Mouse (Mus musculus): ENCODE measurements around the gene Golga7b. TPM values are rescaled to one million over a fixed set of nuclear protein-coding genes. Genes with fewer than 3 reads are reported as not detected.

Golga7b gene
- polyA plus RNA-seq, 1 experiment = 2.1 TPM

DNA sequence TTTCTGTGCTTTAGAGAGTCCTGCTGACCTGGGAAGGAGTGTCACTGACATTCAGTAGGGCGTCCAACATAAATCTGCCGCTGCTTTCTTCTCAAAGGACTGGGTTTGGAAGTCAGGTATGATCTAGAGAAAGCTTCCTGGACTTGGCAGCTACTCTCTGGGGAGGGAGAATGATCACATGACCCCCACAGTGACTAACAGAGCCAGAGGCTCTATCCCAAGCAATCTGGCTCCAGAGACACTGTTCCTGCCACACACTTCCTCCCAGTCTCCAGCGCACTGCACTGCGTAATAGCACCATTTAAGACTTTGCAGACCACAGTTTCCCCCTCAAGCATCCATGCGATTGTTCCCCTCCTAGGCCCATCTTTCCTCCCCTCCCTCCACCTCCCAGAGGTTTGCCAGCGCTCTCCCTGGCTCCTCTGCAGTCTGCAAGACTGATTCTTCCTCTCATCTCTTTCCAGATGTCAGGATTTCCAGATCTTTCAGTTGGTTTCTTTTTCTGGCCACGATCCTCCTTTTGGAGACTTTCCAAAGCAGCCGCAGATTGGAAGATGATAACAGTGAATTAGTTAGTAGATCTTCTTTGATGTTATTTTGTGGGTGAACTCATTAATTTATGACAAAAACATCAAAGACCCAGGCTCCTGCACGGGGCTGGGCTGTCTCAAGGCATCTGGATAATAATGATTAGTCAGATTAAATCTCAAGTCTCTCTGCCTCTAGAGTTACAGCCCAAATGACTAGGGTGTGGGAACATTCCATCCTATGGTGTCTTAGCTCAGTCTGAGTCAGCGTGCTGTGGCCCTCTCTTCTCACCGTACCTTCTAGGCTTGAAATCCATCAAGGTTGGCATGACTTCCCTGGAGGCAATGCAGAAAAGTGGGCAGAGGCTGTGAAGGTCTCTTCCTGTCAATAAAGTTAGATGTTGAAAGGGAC, 2.9 kb downstream of the Golga7b start:
- no peak for DNase-seq (ENCODE audit: low read depth)

DNA sequence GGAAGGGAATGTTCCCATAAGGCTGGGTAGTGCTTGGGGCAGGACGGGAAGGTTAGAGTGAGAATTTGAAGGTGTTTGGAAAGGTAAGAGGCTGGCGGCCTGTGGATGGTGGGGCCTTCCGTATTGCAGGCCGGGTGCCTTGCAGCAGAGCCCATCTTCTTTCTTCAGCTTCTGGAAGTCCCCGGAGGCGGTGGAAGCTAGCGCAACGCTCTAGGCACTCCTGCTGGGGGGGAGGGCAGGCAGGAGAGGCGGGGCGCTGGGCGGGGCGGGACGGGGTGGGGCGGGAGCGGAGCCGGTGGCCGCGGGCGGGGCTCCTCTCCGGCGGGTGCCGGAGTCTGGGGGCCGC, 8.0 kb downstream of the Golga7b start:
- no peak for DNase-seq (ENCODE audit: low read depth)

DNA sequence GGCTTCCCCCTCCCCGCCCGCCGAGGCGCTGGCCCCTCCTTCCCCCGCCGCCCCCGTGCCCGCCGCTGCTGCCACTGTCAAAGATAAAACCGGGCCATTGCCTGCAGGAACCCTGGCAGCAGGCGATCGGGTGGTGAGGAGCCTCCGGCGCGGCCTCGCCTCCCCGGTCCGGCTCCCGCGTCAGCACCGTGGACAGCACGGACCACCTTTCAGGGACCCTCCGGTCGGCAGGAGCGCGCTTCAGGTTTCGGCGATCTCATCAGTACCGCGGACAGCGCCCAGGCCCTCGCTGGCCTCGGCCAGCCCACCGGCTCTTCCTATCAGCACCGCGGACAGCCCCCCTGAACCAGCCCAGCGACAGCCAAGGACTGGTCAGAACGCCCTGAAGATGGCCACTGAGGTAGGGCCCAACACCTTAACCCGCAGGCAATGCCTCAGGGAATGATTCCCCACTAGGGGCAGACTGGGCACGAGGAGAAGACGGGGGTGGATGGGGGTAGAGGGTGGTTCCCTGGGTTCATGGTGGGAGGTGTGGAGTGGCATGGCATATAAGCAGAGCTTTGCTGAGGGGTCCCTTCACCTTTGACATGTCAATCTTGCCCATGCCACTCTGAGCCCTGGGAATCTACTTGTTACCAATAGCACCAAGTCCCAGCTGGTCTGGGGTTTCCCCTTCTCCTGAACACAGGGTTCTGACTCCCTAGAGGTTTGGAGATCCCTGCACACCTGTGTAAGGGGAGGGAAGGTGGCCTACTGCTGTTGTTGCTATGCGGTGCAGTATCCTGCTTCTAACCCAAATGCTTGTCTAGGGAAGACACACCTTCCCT, 8.6 kb downstream of the Golga7b start:
- DNase-seq (ENCODE audit: low read depth) = no peak

DNA sequence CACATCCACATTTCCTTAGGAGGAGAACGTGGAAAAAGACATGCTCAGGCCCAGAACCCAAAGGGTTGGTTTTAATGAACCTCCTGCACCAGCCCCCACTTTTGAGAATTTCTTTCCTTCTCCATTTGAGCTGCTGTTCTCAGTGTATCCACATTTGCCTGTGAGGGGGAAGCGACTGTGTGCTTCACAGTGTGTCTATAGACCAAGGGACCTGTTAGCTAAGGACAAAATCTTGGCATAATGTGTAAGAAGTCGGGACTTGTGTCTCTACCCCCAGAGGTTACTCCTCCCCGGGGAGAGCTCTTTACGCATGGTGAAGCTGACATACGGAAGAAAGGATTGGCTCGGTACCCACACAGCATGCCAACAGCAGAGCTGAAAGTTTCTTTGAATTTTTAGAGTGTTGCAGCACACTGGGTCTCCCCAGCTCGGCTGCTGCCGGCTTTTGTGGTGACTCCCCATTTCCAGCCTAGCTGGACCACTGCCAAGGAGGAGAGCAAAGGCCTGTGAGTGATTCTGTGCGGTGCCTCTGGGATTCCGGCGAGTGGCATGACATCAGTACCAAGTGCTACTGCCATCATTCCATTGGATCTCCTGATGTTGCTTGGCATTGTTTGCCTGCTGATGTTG, 9.4 kb downstream of the Golga7b start:
- DNase-seq (ENCODE audit: low read depth) = no peak

DNA sequence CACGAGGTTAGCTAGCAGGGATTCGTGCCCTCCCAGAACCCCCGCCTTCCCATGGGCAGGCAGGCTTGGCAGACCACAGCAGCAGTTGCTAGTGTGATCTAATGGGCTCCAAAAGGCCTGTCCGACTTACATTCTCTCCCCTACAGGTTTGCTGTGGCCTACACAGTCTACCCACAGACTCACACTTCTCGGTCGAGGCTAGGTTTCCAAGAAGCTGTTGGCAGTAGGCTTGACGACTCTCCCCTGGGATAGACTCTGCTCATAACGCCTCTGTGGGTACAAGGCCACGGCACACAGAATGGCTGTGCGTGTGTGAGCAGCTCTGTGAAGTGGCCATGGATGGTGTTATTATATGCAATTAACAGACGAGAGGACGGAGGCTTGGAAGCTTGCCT, 9.9 kb downstream of the Golga7b start:
- no peak for DNase-seq (ENCODE audit: low read depth)

DNA sequence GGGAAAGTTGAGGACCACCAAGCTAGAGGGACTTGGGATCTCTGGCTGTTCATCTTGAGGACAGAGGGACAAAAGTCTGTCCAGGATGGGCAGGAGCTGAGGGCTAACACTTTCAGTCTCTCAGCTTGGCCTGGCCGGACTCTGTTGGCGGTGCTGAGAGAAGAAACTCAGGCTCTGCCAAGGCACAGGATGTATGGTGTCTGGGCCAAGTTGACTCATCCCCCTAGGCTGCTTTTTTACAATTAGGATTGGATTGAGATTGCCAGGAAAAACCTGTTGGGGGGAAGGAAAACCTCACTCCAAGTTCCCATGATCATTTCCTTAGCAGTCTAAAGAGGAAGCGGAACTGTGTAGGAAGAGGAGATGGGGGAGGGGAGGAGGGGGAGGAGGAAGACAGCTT, 10.7 kb downstream of the Golga7b start:
- no peak for DNase-seq (ENCODE audit: low read depth)

DNA sequence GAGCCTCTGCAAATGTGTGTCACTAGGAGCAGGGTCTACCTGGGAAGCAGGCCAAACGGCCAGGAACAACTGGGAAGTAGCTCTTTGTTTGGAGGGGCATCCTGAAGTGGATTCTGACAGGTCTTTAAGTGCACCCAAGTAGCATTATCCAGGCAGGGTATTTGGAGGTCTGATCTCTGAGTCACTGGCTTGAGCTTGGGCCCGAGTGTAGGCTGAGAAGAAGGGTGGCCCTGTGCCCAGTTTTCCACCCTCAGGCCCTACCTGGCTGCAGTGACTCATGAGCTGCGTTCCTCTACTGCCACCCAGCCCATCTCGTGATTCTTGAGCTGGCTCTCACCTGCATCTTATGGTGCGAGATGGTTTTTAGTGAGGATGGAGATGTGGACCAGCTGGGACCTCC, 11.2 kb downstream of the Golga7b start:
- DNase-seq (ENCODE audit: low read depth) = no peak

DNA sequence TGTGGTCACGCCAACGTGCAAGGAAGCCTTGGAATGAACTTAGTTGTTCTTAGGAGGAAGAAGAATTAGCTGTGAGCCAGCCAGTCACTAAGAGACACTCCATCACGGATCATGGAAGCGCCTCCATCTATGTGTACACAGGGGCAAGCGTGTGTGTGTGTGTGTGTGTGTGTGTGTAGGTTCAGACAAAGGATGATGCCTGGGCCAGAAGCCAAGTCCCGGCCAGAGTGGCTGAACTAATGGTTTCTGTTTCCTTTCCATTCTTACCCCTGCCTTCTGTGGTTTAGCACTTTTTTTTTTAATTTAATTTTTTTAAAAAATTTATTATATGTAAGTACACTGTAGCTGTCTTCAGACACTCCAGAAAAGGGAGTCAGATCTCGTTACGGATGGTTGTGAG, 13.1 kb downstream of the Golga7b start:
- DNase-seq (ENCODE audit: low read depth) = no peak

DNA sequence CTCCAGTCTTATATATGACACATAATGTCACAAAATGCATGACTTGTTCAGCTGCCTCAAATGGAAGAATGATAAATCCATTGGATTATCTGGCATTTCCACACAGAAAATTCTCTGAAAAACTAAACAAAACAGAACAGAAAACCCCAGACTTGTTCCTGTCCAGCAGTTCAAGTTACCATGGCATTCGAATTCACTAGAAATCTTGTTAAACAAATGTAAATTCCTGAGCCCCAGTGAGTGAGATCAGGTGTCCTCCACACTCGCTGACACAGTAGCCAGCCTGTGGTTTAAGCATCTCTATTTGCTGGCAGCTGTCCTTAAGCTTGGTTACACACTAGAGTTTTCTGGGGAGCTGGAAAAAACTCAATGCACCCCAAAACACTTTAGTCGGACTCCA, 16.1 kb downstream of the Golga7b start:
- no peak for DNase-seq (ENCODE audit: low read depth)

DNA sequence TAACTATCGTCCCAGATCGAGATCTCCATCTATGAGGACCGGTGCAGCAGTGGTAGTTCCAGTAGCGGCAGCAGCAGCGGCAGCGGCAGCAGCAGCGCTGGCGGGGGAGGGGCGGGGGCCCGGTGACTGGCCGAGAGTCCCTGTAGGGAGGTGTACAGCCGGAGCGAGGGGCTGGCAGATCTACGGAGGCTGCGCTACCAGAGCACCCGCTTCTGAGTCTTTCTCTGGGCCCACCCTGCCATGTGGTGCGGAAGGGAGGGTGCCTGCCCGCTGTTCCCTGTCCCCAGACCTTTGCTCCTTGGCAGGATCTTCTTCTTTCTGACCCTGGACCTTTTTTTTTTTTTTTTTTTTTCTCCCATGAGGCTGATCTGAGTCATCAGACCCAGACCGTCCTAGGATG, 21.0 kb downstream of the Golga7b start:
- DNase-seq (ENCODE audit: low read depth) = no peak

DNA sequence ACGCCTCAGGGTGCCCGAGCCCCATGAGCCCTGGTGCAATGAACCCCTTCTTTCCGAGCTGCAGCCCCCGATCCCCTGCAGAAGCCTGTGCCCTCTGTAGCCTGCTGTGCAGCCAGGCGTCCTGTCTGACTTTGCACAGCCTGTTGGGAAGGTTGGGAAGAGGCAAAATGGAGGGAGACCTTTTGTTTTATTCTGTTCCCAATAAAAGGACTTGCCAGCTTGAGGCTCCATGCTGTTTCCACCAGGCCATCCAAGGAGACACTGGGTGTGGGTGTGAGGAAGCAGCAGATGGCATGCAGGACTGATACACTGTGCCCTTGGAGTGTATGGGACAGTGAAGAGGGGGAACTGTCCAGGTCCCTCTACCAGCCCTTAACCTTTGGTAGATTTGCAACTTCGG, 22.7 kb downstream of the Golga7b start:
- DNase-seq (ENCODE audit: low read depth) = no peak

DNA sequence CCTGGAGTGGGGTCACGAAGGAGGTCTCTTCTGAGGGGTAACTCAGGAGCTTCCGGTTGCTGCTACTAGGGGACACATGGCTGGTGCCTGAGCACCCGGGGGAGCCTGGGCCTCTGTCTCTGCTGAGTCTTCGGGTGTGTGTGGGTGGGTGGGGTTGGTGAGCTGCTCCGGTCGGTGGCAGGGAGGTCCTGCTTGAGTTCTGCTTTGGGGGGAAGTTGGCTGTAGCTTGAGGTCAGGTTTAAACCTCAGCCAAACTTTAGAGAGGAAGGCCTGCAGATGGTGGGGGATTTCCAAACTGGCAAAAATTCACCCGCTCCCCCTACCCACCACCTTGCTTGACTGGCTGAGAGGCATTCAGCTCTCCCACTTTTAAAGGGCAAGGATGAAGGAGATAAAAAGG, 23.8 kb downstream of the Golga7b start:
- DNase-seq (ENCODE audit: low read depth) = no peak

DNA sequence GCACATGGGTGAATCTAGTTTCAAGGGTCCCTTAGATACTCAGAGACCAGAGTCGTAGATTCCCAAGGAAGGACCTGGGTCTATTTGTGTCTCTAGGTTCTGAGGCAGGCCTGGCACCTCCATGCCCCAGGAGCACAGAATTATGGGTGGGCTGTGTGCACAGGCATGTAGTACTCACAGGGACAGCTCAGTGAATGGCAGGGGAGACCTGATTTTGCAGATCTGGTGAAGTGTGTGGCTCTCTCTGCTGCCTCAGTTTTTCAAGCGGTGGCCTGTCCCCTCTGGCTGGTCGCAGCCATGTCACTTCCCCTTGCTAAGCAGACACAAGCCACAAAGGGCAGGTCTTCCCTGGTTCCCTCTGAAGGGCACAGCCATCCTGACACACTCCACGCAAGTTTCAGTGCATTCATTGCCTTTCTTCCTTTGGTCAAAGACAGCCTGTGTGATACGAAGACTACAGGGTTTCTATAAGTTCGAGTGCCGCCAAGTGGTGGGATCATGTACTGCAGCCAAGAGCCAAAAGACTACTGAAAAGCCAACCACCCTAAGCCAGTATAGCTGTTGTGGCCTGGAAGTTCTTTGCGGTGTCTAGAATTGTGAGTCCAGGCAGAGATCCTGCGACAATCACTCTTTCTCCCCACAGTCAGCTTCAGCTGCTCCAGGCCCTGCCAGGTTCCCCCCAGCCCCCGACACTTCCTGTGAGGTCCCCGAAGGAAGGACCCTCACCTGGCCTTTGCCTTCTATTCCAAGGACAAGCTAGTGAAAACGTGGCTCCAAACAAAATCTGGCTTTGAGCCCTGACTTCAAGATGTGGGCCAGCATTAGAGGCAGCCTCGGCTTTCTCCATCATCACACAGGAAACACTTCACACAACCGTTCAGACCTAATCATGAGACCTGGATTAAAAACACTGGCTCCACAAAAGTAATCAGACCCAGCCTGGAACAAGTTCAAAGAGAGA, 24.9 kb downstream of the Golga7b start:
- DNase-seq (ENCODE audit: low read depth) = no peak

DNA sequence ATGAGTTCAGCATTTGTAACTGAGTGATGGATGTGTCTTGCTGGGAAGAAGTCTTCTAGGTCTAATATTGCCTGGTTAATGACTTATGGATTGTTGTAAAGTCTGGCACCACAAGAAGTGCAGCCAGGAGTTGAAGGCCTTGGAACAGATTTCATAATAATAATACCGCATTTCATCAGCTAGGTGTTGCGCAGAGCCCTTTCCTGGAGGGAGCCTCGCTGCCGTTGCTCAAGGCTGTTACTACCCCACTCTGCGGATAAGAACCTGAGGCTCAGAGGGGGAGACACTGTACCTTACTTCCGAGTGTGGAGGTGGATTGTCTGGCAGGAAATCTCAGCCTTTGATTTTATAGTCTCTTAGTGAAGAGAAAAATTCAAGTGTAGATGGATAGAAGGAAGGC, 29.9 kb downstream of the Golga7b start:
- DNase-seq (ENCODE audit: low read depth) = no peak

DNA sequence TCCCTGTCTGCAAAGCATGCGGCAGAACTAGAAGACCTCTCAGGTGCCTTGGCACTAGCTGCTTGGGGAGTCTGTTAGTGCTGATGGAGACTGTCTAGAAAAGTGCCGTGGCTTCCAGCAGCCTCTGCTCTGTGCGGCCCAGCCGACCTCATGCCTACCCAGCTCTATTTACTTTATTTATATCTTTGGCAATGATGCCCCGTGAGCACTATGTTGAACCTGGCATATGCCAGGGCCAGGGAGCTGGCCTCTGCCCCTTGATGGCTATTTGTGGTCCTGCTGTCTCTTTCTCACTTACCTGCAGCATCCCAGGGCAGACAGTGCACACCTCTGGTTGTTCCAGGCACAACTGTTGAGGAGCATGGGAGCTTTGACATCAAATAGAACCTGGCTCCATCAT, 31.1 kb downstream of the Golga7b start:
- DNase-seq (ENCODE audit: low read depth) = no peak

DNA sequence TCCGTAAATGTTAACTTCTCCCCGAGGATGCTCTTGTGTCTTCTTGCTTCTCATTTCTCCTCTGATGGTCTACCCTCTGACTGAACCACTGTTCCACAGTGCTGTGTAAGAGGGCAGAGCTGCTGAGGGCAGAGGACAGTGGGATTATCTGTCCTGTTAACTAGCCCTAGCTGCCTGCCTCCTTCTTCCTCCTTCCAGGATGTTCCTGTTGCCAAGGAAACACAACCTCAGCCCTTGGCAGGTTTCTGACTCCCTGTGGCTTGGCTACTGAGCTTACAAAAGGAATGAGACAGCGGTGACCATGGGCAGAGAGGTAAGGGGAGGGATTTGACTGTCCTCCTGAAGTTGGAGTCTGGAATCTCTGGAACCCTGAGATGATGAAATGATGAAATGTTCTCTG, 32.2 kb downstream of the Golga7b start:
- no peak for DNase-seq (ENCODE audit: low read depth)

DNA sequence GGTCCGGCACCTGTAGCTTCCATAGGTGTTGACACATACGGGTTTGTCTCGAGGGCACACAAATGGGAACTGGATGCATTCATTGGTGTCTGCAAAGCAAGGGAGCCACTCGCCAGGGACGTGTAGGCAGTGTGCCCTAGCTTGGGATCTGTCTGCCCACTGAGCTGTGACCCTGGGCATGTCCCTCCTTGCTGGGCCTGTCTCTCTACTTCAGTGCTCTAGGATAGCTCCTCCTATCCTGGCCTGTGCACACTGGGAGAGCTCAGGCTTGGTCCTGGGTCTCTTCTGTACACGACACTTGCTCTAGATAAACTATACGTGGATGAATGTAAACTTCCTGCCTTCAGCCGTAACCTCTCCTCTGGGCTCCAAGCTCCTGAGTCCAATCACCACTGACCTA, 36.8 kb downstream of the Golga7b start:
- DNase-seq (ENCODE audit: low read depth) = no peak

DNA sequence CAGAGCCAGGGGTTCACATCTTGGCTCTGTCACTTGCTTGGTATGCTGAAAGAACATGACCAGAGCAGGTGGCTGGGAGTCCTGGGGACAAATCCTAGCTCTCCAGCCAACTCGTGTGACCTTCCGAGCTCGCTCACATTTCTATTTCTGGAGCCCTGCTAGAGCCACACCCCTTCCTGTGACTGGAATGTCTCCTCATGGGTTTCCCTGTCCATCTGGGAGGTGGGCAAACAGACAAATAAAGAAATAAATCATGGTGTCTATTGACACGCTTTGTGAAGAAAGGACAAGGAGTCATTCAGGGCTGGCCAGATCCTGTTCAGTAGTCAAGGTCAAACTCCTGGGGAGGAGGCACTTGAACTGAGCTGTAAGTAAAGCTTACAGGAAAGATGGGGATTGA, 41.0 kb downstream of the Golga7b start:
- no peak for DNase-seq (ENCODE audit: low read depth)

DNA sequence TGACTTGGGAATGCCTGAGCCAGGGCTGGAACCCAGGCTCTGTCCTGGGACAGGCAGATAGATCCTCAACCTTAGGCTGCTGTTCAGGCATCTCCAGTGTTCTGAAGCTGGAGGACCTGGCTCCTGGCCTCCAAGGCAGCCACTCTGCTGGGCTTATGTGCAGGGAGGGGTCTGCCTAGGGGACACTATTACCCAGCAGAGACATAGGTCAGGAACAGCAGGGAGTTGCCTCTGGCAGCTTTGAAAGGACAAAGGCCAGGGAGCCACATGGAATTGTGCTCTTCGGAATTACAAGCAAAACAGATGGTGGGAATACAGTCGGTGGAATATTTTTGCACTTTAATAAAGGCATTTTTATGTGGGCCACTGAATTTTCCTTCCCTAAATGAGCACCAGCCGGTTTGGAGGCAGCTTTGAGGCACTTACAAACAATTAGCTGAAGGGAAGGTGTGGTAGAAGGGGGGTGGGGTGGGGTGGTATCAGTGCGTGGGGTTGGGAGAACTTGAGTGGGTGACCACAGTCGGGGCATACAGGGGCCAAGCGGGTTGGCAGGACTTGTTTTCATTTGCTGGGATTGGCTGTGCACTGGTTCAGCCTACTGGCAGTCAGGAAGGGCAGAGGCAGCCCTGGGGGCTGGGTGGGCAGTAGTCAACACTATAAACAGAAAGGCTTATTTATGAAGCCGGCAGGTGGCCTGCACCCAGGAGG, 43.7 kb downstream of the Golga7b start:
- no peak for DNase-seq (ENCODE audit: low read depth)

DNA sequence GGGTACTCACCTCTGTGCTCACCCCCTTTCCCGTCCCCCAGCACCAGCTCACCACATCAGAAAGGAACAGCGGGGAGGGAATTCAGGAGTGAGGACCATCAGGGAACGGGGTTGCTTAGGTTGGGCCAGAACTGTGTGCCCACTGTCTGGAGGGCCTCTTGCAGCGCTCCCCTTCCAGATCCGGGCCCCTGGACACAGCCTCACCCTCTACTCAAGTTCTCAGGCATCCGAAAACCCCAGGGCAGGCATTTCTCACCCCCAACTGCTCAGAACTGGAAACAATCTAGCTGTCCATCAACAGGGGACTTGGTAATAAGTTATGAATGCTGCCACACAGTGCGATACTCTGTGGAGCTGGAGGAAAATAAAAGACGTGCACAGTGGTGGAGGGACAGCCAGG, 44.7 kb downstream of the Golga7b start:
- DNase-seq (ENCODE audit: low read depth) = no peak

DNA sequence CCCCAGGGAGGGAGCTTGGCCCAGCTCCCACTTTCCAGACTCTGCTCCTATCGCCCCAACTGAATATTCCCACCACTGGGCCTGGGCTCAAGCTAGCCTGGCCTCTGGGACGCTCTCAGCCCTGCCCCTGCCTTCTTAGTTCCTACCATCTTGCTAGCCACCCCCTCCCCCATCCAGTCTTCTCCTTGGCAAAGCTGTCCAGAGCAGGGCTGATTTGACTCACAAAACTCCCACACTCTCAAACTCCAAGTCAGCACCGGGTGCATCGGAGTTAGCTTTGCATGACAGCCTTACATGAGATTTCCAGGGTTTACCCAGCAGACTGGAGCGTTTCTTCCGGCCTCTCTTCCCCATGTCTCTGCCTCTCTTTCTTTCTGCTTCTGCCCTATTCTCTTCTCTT, 45.8 kb downstream of the Golga7b start:
- no peak for DNase-seq (ENCODE audit: low read depth)
